Mouse (Mus musculus) MEL (cell line): Measurements from ENCODE around the gene Aff1. TPM values are rescaled to one million over a fixed set of nuclear protein-coding genes. Genes with fewer than 3 reads are reported as not detected.
A peak's percentile ranks its signal among the peaks of the same experiment; 100 is the strongest.

Experiments
- DNase-seq: peaks from one replicate; pipeline ENCODE4 v3.0.0; 2011; ENCODE audit warnings: low read depth, low spot score
- H3K27ac ChIP-seq: 2 replicates; pipeline ENCODE4 v1.5.1; 2012; ENCODE audit warnings: low read depth, mild to moderate bottlenecking, control low read depth, low read length, moderate library complexity; ENCODE audit not compliant: control insufficient read depth
- H3K27me3 ChIP-seq, 2 experiments: fragments of 150-350 bp in 1 of 2; sonication (generic) in 1 of 2; 2 replicates each; pipeline ENCODE4 v1.6.1; 2012; ENCODE audit warnings: low read length in 2 of 2, mild to moderate bottlenecking in 2 of 2, improper control_type of control experiment in 1 of 2, moderate library complexity in 1 of 2; ENCODE audit not compliant: insufficient read depth in 2 of 2, control insufficient read depth in 1 of 2
- H3K36me3 ChIP-seq, 2 experiments: 2 replicates each; pipeline ENCODE4 v1.6.1; 2012 to 2014; ENCODE audit warnings: low read length in 2 of 2, improper control_type of control experiment in 1 of 2, inconsistent platforms in 1 of 2, mild to moderate bottlenecking in 1 of 2; ENCODE audit not compliant: insufficient read depth in 2 of 2, control insufficient read depth in 1 of 2
- H3K4me1 ChIP-seq, 2 experiments: fragments of 150-350 bp in 1 of 2; sonication (generic) in 1 of 2; 2 replicates each; pipeline ENCODE4 v1.6.1; 2012; ENCODE audit warnings: low read length in 2 of 2, improper control_type of control experiment in 1 of 2, mild to moderate bottlenecking in 1 of 2; ENCODE audit not compliant: insufficient read depth in 2 of 2, control insufficient read depth in 1 of 2
- H3K4me3 ChIP-seq, 2 experiments: fragments of 150-350 bp in 1 of 2; sonication (generic) in 1 of 2; 2 replicates each; pipeline ENCODE4 v1.5.1; 2012; ENCODE audit warnings: low read depth in 2 of 2, low read length in 2 of 2, mild to moderate bottlenecking in 2 of 2, moderate library complexity in 2 of 2, control low read depth in 1 of 2, improper control_type of control experiment in 1 of 2; ENCODE audit not compliant: control insufficient read depth in 1 of 2, insufficient read depth in 1 of 2
- H3K79me2 ChIP-seq: 2 replicates; pipeline ENCODE4 v1.6.1; 2012; ENCODE audit warnings: mild to moderate bottlenecking, low read length, moderate library complexity; ENCODE audit not compliant: control insufficient read depth, poor library complexity, insufficient read depth
- H3K9ac ChIP-seq: 2 replicates; pipeline ENCODE4 v1.6.1; 2012; ENCODE audit warnings: low read depth, mild to moderate bottlenecking, control low read depth, low read length, moderate library complexity; ENCODE audit not compliant: control insufficient read depth, poor library complexity, severe bottlenecking
- H3K9me3 ChIP-seq: fragments of 150-350 bp; sonication (generic); replicated peaks from 2 replicates; pipeline ENCODE4 v1.6.1; 2012; ENCODE audit warnings: mild to moderate bottlenecking, low read length, improper control_type of control experiment, moderate library complexity; ENCODE audit not compliant: insufficient read depth
- BHLHE40 ChIP-seq: IDR thresholded peaks from 2 replicates; pipeline ENCODE4 v1.6.1; 2012; ENCODE audit warnings: low read depth, mild to moderate bottlenecking, inconsistent platforms, low read length, improper control_type of control experiment, borderline replicate concordance
- CHD1 ChIP-seq: IDR thresholded peaks from 2 replicates; pipeline ENCODE4 v1.6.1; 2012; ENCODE audit warnings: low read depth, mild to moderate bottlenecking, inconsistent platforms, low read length, improper control_type of control experiment
- CHD2 ChIP-seq: IDR thresholded peaks from 2 replicates; pipeline ENCODE4 v1.6.1; 2011; ENCODE audit warnings: low read length, improper control_type of control experiment
- CTCF ChIP-seq, 3 experiments: IDR thresholded peaks in 2 of 3; conservative IDR thresholded peaks in 1 of 3; 2 replicates each; pipeline ENCODE4 v1.5.1; 2011 to 2012; ENCODE audit warnings: low read length in 3 of 3, low read depth in 2 of 3, mild to moderate bottlenecking in 2 of 3, improper control_type of control experiment in 1 of 3, inconsistent platforms in 1 of 3, mixed read lengths in 1 of 3, moderate library complexity in 1 of 3; ENCODE audit not compliant: control insufficient read depth in 1 of 3, insufficient read depth in 1 of 3, poor library complexity in 1 of 3, severe bottlenecking in 1 of 3
- EP300 ChIP-seq, 2 experiments: IDR thresholded peaks; 2 replicates each; pipeline ENCODE4 v1.6.1; 2011; ENCODE audit warnings: improper control_type of control experiment in 2 of 2, low read length in 2 of 2, low read depth in 1 of 2, mild to moderate bottlenecking in 1 of 2
- ETS1 ChIP-seq: IDR thresholded peaks from 2 replicates; pipeline ENCODE4 v1.6.1; 2012; ENCODE audit warnings: low read depth, mild to moderate bottlenecking, inconsistent platforms, low read length, improper control_type of control experiment, moderate library complexity
- JUND ChIP-seq: IDR thresholded peaks from 2 replicates; pipeline ENCODE4 v1.6.1; 2011; ENCODE audit warnings: low read depth, mild to moderate bottlenecking, improper control_type of control experiment, low read length
- MAX ChIP-seq: IDR thresholded peaks from 2 replicates; pipeline ENCODE4 v1.6.1; 2011; ENCODE audit warnings: low read length, improper control_type of control experiment
- MAZ ChIP-seq: IDR thresholded peaks from 2 replicates; pipeline ENCODE4 v1.6.1; 2012; ENCODE audit warnings: low read depth, mild to moderate bottlenecking, inconsistent platforms, low read length, improper control_type of control experiment
- MEF2A ChIP-seq: IDR thresholded peaks from 2 replicates; pipeline ENCODE4 v1.6.1; 2014; ENCODE audit warnings: low read depth, mild to moderate bottlenecking, inconsistent platforms, low read length, improper control_type of control experiment; ENCODE audit not compliant: poor library complexity, insufficient replicate concordance, severe bottlenecking; ENCODE audit errors: extremely low read depth
- MXI1 ChIP-seq: IDR thresholded peaks from 2 replicates; pipeline ENCODE4 v1.6.1; 2011; ENCODE audit warnings: mild to moderate bottlenecking, low read depth, low read length, improper control_type of control experiment
- MYB ChIP-seq: IDR thresholded peaks from 2 replicates; pipeline ENCODE4 v1.6.1; 2011; ENCODE audit warnings: mild to moderate bottlenecking, low read depth, low read length, improper control_type of control experiment
- MYC ChIP-seq: IDR thresholded peaks from 2 replicates; pipeline ENCODE4 v1.6.1; 2011; ENCODE audit warnings: low read depth, mild to moderate bottlenecking, low read length, improper control_type of control experiment, moderate library complexity
- NELFE ChIP-seq: IDR thresholded peaks from 2 replicates; pipeline ENCODE4 v1.6.1; 2011; ENCODE audit warnings: low read depth, low read length, improper control_type of control experiment
- POLR2A ChIP-seq, 2 experiments: IDR thresholded peaks; 2 replicates each; pipeline ENCODE4 v1.6.1; 2011 to 2012; ENCODE audit warnings: low read length in 2 of 2, mild to moderate bottlenecking in 2 of 2, control low read depth in 1 of 2, improper control_type of control experiment in 1 of 2, low read depth in 1 of 2, moderate library complexity in 1 of 2; ENCODE audit not compliant: control insufficient read depth in 1 of 2, insufficient read depth in 1 of 2, poor library complexity in 1 of 2
- POLR2AphosphoS2 ChIP-seq: IDR thresholded peaks from 2 replicates; pipeline ENCODE4 v1.6.1; 2011; ENCODE audit warnings: low read length, improper control_type of control experiment
- POLR2AphosphoS5 ChIP-seq: IDR thresholded peaks from 2 replicates; pipeline ENCODE4 v1.6.1; 2012; ENCODE audit warnings: low read depth, borderline replicate concordance, mild to moderate bottlenecking, inconsistent platforms, low read length, moderate library complexity, mixed read lengths
- RAD21 ChIP-seq: IDR thresholded peaks from 2 replicates; pipeline ENCODE4 v1.6.1; 2011; ENCODE audit warnings: mild to moderate bottlenecking, low read depth, low read length, improper control_type of control experiment
- RCOR1 ChIP-seq: IDR thresholded peaks from 2 replicates; pipeline ENCODE4 v1.6.1; 2012; ENCODE audit warnings: low read depth, mild to moderate bottlenecking, inconsistent platforms, low read length, improper control_type of control experiment
- SIN3A ChIP-seq: IDR thresholded peaks from 2 replicates; pipeline ENCODE4 v1.6.1; 2012; ENCODE audit warnings: low read length, improper control_type of control experiment, inconsistent platforms
- TCF12 ChIP-seq: IDR thresholded peaks from 2 replicates; pipeline ENCODE4 v1.6.1; 2014; ENCODE audit warnings: low read depth, mild to moderate bottlenecking, inconsistent platforms, low read length, improper control_type of control experiment, moderate library complexity
- UBTF ChIP-seq: IDR thresholded peaks from 2 replicates; pipeline ENCODE4 v1.6.1; 2012; ENCODE audit warnings: low read depth, mild to moderate bottlenecking, inconsistent platforms, low read length, improper control_type of control experiment, moderate library complexity, borderline replicate concordance; ENCODE audit not compliant: insufficient read depth
- USF1 ChIP-seq: IDR thresholded peaks from 2 replicates; pipeline ENCODE4 v1.6.1; 2014; ENCODE audit warnings: low read depth, mild to moderate bottlenecking, inconsistent platforms, low read length, improper control_type of control experiment, moderate library complexity
- ZKSCAN1 ChIP-seq: IDR thresholded peaks from 2 replicates; pipeline ENCODE4 v1.6.1; 2012; ENCODE audit warnings: low read depth, mild to moderate bottlenecking, inconsistent platforms, low read length, improper control_type of control experiment, moderate library complexity
- ZMIZ1 ChIP-seq: IDR thresholded peaks from 2 replicates; pipeline ENCODE4 v1.6.1; 2012; ENCODE audit warnings: low read depth, mild to moderate bottlenecking, inconsistent platforms, low read length, improper control_type of control experiment, moderate library complexity
- polyA plus RNA-seq, 2 experiments: library from polyadenylated mRNA; stranded (reverse) in 1 of 2; unstranded in 1 of 2; fragments of >175 nt in 1 of 2; fragments of >200 nt in 1 of 2; gene quantifications; 2 replicates each; pipeline versions ENCODE4 v1.2.1 to v1.2.4; 2012; ENCODE audit warnings: low replicate concordance in 2 of 2, low read depth in 1 of 2; ENCODE audit not compliant: insufficient read length in 2 of 2, insufficient read depth in 1 of 2, missing spikeins in 1 of 2
- total RNA-seq: library from RNA; depleted of rRNA; stranded (reverse); fragments of 300-350 nt; gene quantifications from 2 replicates; pipeline ENCODE4 v1.2.3, GENCODE M21; 2012

The Aff1 gene
- total and polyA plus RNA-seq, 3 experiments: 5.4 to 13.4 TPM; not detected in 1

DNA sequence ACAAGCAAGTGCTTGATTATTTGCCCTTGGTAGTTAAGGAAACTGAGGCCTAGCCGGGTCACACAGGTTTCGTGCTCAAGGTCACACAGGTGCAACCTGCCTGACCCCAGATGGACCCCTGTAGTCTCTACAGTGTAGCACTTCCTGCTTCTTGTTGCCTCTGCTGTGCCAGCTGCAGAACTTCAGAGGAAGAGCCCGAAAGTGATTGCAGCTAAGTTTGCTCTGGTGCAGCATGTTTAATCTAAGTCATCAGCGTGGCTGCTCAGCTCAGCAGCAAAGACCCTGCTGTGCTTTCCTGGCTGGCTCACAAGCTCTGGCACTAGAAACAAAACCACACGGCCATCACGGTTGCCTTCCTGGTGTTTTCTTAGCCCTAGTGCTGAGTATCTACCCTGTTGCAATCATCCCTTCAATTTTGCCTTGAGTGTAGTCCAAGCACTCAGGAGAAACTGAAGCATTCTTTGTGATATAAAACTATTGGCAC, 64.1 kb downstream of the Aff1 start (continued):
- TF ChIP-seq TCF12: 0 out of 2 replicates have a peak, but pooled peaks have one; percentile 7

DNA sequence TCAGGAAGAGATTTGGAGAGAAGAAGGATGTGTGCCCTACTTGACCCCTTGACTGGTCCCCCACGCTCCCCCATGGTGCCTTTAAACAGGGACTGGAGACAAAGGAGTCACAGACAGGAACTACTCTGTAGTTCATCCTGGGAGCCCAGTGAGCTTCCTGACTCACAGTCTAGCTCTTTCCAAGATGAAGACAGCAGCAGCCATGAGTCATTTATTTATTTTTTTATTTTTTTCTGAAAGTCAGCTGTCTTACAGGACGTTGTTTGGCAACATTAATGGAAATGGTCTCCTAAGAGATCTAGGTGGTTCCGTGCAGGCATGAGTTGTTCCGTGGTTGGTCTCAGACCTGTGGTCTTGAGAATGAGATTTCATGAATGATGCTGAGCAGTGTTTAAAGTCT, 66.3 kb downstream of the Aff1 start:
- DNase-seq: no peak
- Histone ChIP-seq H3K27ac (no peak overlapping the region), H3K9ac (no peak overlapping the region), H3K36me3 (peaks cover 0 to 54% of the 10 kb centered on the region in 2 experiments; a peak in 2 of 4 replicates), H3K4me3 (no peak overlapping the region), H3K27me3 (no peaks in the 10 kb centered on the region), H3K9me3 (no peaks in the 10 kb centered on the region), H3K4me1 (peaks cover 34 to 43% of the 10 kb centered on the region in 2 experiments), H3K79me2 (peaks cover 80% of the 10 kb centered on the region)
- TF ChIP-seq MAZ (no peak), EP300 (IDR thresholded peaks at IDR 0.05; ENCODE audit: low read depth in 1 of 2, low read length in 2 of 2) (no peak)
- TF ChIP-seq, all 39 proteins: peak for 0

DNA sequence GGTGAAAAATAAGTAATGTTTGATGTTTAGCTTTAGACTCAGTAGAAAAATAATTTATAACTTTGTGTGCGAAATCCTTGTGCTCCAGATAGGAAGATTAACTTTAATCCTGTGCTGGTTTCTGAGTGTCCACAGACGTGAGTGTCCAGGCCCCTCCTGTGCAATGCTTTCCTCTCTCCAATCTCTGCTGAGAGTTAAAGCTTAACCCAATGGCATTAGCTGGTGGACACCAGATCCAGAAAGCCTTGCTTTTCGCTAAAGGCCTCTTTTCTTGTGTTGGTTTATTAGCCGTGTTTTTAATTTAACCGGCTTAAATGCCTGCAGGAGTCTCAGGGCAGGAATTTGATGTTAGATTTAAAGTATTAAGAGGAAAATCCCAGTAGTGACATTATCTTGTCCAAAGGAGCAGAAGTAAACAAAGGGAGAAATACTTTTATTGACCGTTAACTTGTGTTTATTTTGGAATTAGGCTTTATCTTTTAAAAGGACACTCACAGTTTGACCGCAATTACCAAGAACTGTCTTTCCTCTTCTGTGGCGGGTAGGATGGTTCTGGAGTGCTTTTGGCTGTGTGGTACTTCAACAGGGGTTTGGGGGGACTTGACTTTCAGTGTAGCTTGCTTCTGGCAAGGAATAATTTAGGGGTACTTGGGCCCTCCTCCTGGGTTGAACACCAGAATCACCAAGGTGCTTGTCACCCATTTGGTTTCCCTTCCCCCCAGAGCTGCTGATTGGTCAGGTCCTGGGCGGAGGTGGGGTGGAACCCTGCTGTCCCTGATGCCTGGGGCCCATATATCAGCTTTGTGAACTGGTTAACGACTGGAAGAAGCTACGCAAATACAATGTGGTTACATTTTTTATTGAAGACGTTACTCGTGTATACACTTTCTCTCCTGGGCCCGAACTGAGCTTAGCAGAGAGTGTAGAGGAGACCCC, 67.6 kb downstream of the Aff1 start:
- Histone ChIP-seq H3K4me1 (peaks cover 36 to 44% of the 10 kb centered on the region in 2 experiments), H3K79me2 (peaks cover 78% of the 10 kb centered on the region), H3K4me3 (peak overlapping the region; percentile 46 to 50), H3K9me3 (no peaks in the 10 kb centered on the region), H3K36me3 (peaks cover 0 to 57% of the 10 kb centered on the region in 2 experiments; a peak in 2 of 4 replicates), H3K27ac (peak overlapping the region; percentile 88), H3K9ac (peak overlapping the region; percentile 67), H3K27me3 (no peaks in the 10 kb centered on the region)
- DNase-seq: peak; percentile 88
- TF ChIP-seq POLR2AphosphoS5: no peak
- TF ChIP-seq RCOR1: 0 out of 2 replicates have a peak, but pooled peaks have one; percentile 29
- TF ChIP-seq CHD2: no peak
- peak; percentile 60; the same call in 1 of the 2 replicates for TF ChIP-seq MYC
- TF ChIP-seq ZMIZ1: 0 out of 2 replicates have a peak, but pooled peaks have one; percentile 29
- TF ChIP-seq UBTF: no peak
- peak; percentile 43; the same call in 1 of the 2 replicates for TF ChIP-seq MAX
- peak in 1 of 2 experiments; percentile 61; a peak in 1 of 4 replicates for TF ChIP-seq POLR2A (IDR thresholded peaks at IDR 0.05; ENCODE audit: control insufficient read depth in 1 of 2, insufficient read depth in 1 of 2, low read depth in 1 of 2, low read length in 2 of 2, poor library complexity in 1 of 2)
- peak; percentile 60 to 80; a peak in 3 of 4 replicates for TF ChIP-seq EP300 (IDR thresholded peaks at IDR 0.05; ENCODE audit: low read depth in 1 of 2, low read length in 2 of 2)
- TF ChIP-seq BHLHE40: no peak
- no peak for TF ChIP-seq ZKSCAN1
- peak; percentile 17; the same call in 1 of the 2 replicates for TF ChIP-seq ETS1
- peak; percentile 68 for TF ChIP-seq NELFE
- no peak for TF ChIP-seq RAD21
- TF ChIP-seq JUND: no peak; the same call in 1 of the 2 replicates
- TF ChIP-seq MXI1: no peak; the same call in 1 of the 2 replicates
- peak; percentile 80 for TF ChIP-seq MYB
- TF ChIP-seq SIN3A: peak; percentile 64
- TF ChIP-seq POLR2AphosphoS2: 0 out of 2 replicates have a peak, but pooled peaks have one; percentile 50
- no peak for TF ChIP-seq CTCF (IDR thresholded peaks at IDR 0.05 in 2 of 3, conservative IDR thresholded peaks at IDR 0.05 in 1 of 3; ENCODE audit: control insufficient read depth in 1 of 3, insufficient read depth in 1 of 3, low read depth in 2 of 3, low read length in 3 of 3, poor library complexity in 1 of 3, severe bottlenecking in 1 of 3)
- no peak for TF ChIP-seq MEF2A
- TF ChIP-seq CHD1: no peak
- TF ChIP-seq USF1: 0 out of 2 replicates have a peak, but pooled peaks have one; percentile 36
